Mouse (Mus musculus): Measurements from ENCODE around the gene Sla2. TPM values are rescaled to one million over a fixed set of nuclear protein-coding genes. Genes with fewer than 3 reads are reported as not detected.
"Not testable (repeated sequence)": the region's sequence is repeated elsewhere in the genome, so short reads cannot be mapped to it uniquely, and the experiment has no call there.

The Sla2 gene
- polyA plus RNA-seq (2015; fragmentation: Nextera tagmentation; extraction: Ambion mirVana) = 0.28 and 0.31 TPM in 2 replicates

GRCm38 (mm10) chr2:156887017-156887416 lies at the start of gene Sla2:
TSS of gene Sla2 (minus strand) at chr2:156887192.
- Histone ChIP-seq H3K27ac (no peak within 1 kb of the TSS), H3K9me3 (no peaks in the 10 kb centered on the region), H3K4me3 (no peak within 1 kb of the TSS), H3K4me2 (no peak within 1 kb of the TSS), H3K36me3 (no peaks in the 10 kb centered on the region), H3K4me1 (replicated peaks) (peaks cover 4% of the 10 kb centered on the region), H3K9ac (no peak within 1 kb of the TSS), H3K27me3 (no peaks in the 10 kb centered on the region)
- WGBS = 66% methylated on average over 6 of the region's 6 CpGs
- no peak for ATAC-seq (ENCODE audit: low FRiP score)

GRCm38 (mm10) chr2:156935005-156935404 lies 48.0 kb upstream of the Sla2 start:
- Histone ChIP-seq H3K9me3 (no peaks in the 10 kb centered on the region), H3K36me3 (peaks cover 55% of the 10 kb centered on the region), H3K9ac (no peak overlapping the region), H3K27me3 (no peaks in the 10 kb centered on the region), H3K4me1 (replicated peaks) (no peaks in the 10 kb centered on the region), H3K27ac (no peak overlapping the region), H3K4me2 (no peak overlapping the region), H3K4me3 (no peak overlapping the region)
- WGBS = 91% methylated on average over 6 of the region's 6 CpGs
- ATAC-seq (ENCODE audit: low FRiP score) = no peak

- no peak overlapping the region for H3K4me3 ChIP-seq
- H3K4me1 ChIP-seq (replicated peaks) = no peaks in the 10 kb centered on the region
- H3K4me2 ChIP-seq = no peak overlapping the region
- no peak overlapping the region for H3K9ac ChIP-seq
- H3K9me3 ChIP-seq = no peaks in the 10 kb centered on the region
- WGBS = 89% methylated on average over 1 of the region's 1 CpGs
- peaks cover 64% of the 10 kb centered on the region for H3K36me3 ChIP-seq
- no peak for ATAC-seq (ENCODE audit: low FRiP score)
- no peaks in the 10 kb centered on the region for H3K27me3 ChIP-seq
- no peak overlapping the region for H3K27ac ChIP-seq
Measured at GRCm38 (mm10) chr2:156933426-156933825, 46.4 kb upstream of the Sla2 start.

- Histone ChIP-seq H3K9me3 (no peaks in the 10 kb centered on the region), H3K4me1 (replicated peaks) (0 out of 2 replicates have a peak, but pooled peaks cover under 1% of the 10 kb centered on the region), H3K9ac (no peak overlapping the region), H3K36me3 (peaks cover 64% of the 10 kb centered on the region), H3K4me3 (no peak overlapping the region), H3K4me2 (no peak overlapping the region), H3K27me3 (no peaks in the 10 kb centered on the region), H3K27ac (no peak overlapping the region)
- ATAC-seq (ENCODE audit: low FRiP score) = no peak
- WGBS = 96% methylated on average over 2 of the region's 2 CpGs
Measured at GRCm38 (mm10) chr2:156931421-156931820, 44.4 kb upstream of the Sla2 start.

GRCm38 (mm10) chr2:156930549-156930948 lies 43.6 kb upstream of the Sla2 start:
- Histone ChIP-seq H3K9ac (no peak overlapping the region), H3K36me3 (peaks cover 64% of the 10 kb centered on the region), H3K4me3 (no peak overlapping the region), H3K27ac (no peak overlapping the region), H3K4me1 (replicated peaks) (peaks cover 3% of the 10 kb centered on the region; the same call in 1 of the 2 replicates), H3K27me3 (no peaks in the 10 kb centered on the region), H3K4me2 (no peak overlapping the region), H3K9me3 (no peaks in the 10 kb centered on the region)
- 94% methylated on average over 6 of the region's 6 CpGs for WGBS
- no peak for ATAC-seq (ENCODE audit: low FRiP score)

GRCm38 (mm10) chr2:156929519-156930120 lies 42.6 kb upstream of the Sla2 start:
- peaks cover 59% of the 10 kb centered on the region for H3K36me3 ChIP-seq
- WGBS = 65% methylated on average over 11 of the region's 11 CpGs

GRCm38 (mm10) chr2:156928606-156929005 lies 41.6 kb upstream of the Sla2 start:
- no peaks in the 10 kb centered on the region for H3K27me3 ChIP-seq
- ATAC-seq (ENCODE audit: low FRiP score) = no peak
- H3K9me3 ChIP-seq = no peaks in the 10 kb centered on the region
- H3K4me2 ChIP-seq = no peak overlapping the region
- H3K4me3 ChIP-seq = no peak overlapping the region
- 95% methylated on average over 6 of the region's 6 CpGs for WGBS
- no peak overlapping the region for H3K9ac ChIP-seq
- H3K36me3 ChIP-seq = peaks cover 59% of the 10 kb centered on the region
- H3K27ac ChIP-seq = no peak overlapping the region
- peaks cover 3% of the 10 kb centered on the region; the same call in 1 of the 2 replicates for H3K4me1 ChIP-seq (replicated peaks)

More at GRCm38 (mm10) chr2:156929519-156930120, 42.6 kb upstream of the Sla2 start:
- Histone ChIP-seq H3K9ac (no peak overlapping the region), H3K4me3 (no peak overlapping the region), H3K27ac (no peak overlapping the region), H3K27me3 (no peaks in the 10 kb centered on the region), H3K9me3 (no peaks in the 10 kb centered on the region), H3K4me1 (replicated peaks) (peaks cover 3% of the 10 kb centered on the region; the same call in 1 of the 2 replicates), H3K4me2 (no peak overlapping the region)
- no peak for ATAC-seq (ENCODE audit: low FRiP score)

- H3K4me3 ChIP-seq = no peak overlapping the region
- no peak overlapping the region for H3K4me2 ChIP-seq
- WGBS = 96% methylated on average over 6 of the region's 6 CpGs
- H3K27me3 ChIP-seq = no peaks in the 10 kb centered on the region
- ATAC-seq (ENCODE audit: low FRiP score) = no peak
- no peak overlapping the region for H3K27ac ChIP-seq
- H3K36me3 ChIP-seq = peaks cover 59% of the 10 kb centered on the region
- H3K9ac ChIP-seq = no peak overlapping the region
- no peaks in the 10 kb centered on the region for H3K9me3 ChIP-seq
- H3K4me1 ChIP-seq (replicated peaks) = peaks cover 3% of the 10 kb centered on the region; the same call in 1 of the 2 replicates
Measured at GRCm38 (mm10) chr2:156927663-156928062, 40.7 kb upstream of the Sla2 start.

GRCm38 (mm10) chr2:156925611-156926010 lies 38.6 kb upstream of the Sla2 start:
- H3K4me1 ChIP-seq (replicated peaks); ATAC-seq (ENCODE audit: low FRiP score); H3K27me3 ChIP-seq; H3K9ac ChIP-seq; H3K4me3 ChIP-seq; H3K4me2 ChIP-seq; H3K9me3 ChIP-seq; H3K27ac ChIP-seq: not testable (repeated sequence)
- WGBS = 78% methylated on average over 3 of the region's 3 CpGs
- H3K36me3 ChIP-seq = peaks cover 48% of the 10 kb centered on the region

- not testable (repeated sequence) for H3K4me1 ChIP-seq (replicated peaks); H3K4me3 ChIP-seq; H3K27ac ChIP-seq; H3K9ac ChIP-seq; H3K9me3 ChIP-seq; H3K4me2 ChIP-seq; H3K27me3 ChIP-seq; ATAC-seq (ENCODE audit: low FRiP score)
- 90% methylated on average over 4 of the region's 4 CpGs for WGBS
- H3K36me3 ChIP-seq = peaks cover 43% of the 10 kb centered on the region
Measured at GRCm38 (mm10) chr2:156925075-156925474, 38.1 kb upstream of the Sla2 start.

- H3K27ac ChIP-seq = no peak overlapping the region
- ATAC-seq (ENCODE audit: low FRiP score) = no peak
- no peak overlapping the region for H3K4me2 ChIP-seq
- no peak overlapping the region for H3K9ac ChIP-seq
- H3K4me3 ChIP-seq = no peak overlapping the region
- no peaks in the 10 kb centered on the region for H3K9me3 ChIP-seq
- WGBS = 60% methylated on average over 3 of the region's 3 CpGs
- H3K4me1 ChIP-seq (replicated peaks) = peaks cover 3% of the 10 kb centered on the region; the same call in 1 of the 2 replicates
- no peaks in the 10 kb centered on the region for H3K27me3 ChIP-seq
- H3K36me3 ChIP-seq = peaks cover 37% of the 10 kb centered on the region
Measured at GRCm38 (mm10) chr2:156924210-156924898, 37.4 kb upstream of the Sla2 start.

- Histone ChIP-seq H3K4me1 (replicated peaks) (peaks cover 3% of the 10 kb centered on the region; the same call in 1 of the 2 replicates), H3K9ac (no peak overlapping the region), H3K27me3 (no peaks in the 10 kb centered on the region), H3K27ac (no peak overlapping the region), H3K4me3 (no peak overlapping the region), H3K36me3 (peaks cover 26% of the 10 kb centered on the region), H3K4me2 (no peak overlapping the region), H3K9me3 (no peaks in the 10 kb centered on the region)
- WGBS = 82% methylated on average over 5 of the region's 5 CpGs
- ATAC-seq (ENCODE audit: low FRiP score) = no peak
Measured at GRCm38 (mm10) chr2:156923057-156923456, 36.1 kb upstream of the Sla2 start.

GRCm38 (mm10) chr2:156919796-156920195 lies 32.8 kb upstream of the Sla2 start:
- Histone ChIP-seq H3K36me3 (no peaks in the 10 kb centered on the region), H3K4me2 (no peak overlapping the region), H3K9ac (no peak overlapping the region), H3K4me3 (no peak overlapping the region), H3K27me3 (no peaks in the 10 kb centered on the region), H3K9me3 (no peaks in the 10 kb centered on the region), H3K4me1 (replicated peaks) (no peaks in the 10 kb centered on the region), H3K27ac (no peak overlapping the region)
- ATAC-seq (ENCODE audit: low FRiP score) = no peak
- 69% methylated on average over 2 of the region's 2 CpGs for WGBS
